Mouse (Mus musculus) midbrain, embryonic 10.5 days (tissue): Measurements from ENCODE around the gene Tmem150b. TPM values are rescaled to one million over a fixed set of nuclear protein-coding genes. Genes with fewer than 3 reads are reported as not detected.

ENCODE experiments used
- polyA plus RNA-seq: library from polyadenylated mRNA; unstranded; fragments of >200 nt; fragmentation: Nextera tagmentation; extraction: Ambion mirVana; gene quantifications from 2 replicates; pipeline ENCODE4 v1.2.1, GENCODE M21; 2016

The Tmem150b gene
- polyA plus RNA-seq, 1 experiment from 2014 or later: 0.10 TPM

Other genes starting within 250 kb of the Tmem150b start
- gene Ppp1r12c, start 223.6 kb downstream of the Tmem150b start, polyA plus RNA-seq: 33.5 and 40.4 TPM in 2 replicates
- gene Tnnt1, start 208.9 kb downstream of the Tmem150b start, polyA plus RNA-seq: 4.7 and 6.0 TPM in 2 replicates
- gene Tnni3, start 201.0 kb downstream of the Tmem150b start, polyA plus RNA-seq: 2.0 and 2.3 TPM in 2 replicates
- 1.8 and 2.2 TPM in 2 replicates for gene Dnaaf3, start 192.8 kb downstream of the Tmem150b start, polyA plus RNA-seq
- 5.0 and 9.8 TPM in 2 replicates for gene Syt5, start 177.7 kb downstream of the Tmem150b start, polyA plus RNA-seq
- gene Ptprh, start 121.2 kb downstream of the Tmem150b start, polyA plus RNA-seq: not detected in 2 replicates
- gene Tmem86b, start 93.8 kb downstream of the Tmem150b start, polyA plus RNA-seq: 1.8 and 2.8 TPM in 2 replicates
- gene Ppp6r1, start 66.2 kb downstream of the Tmem150b start, polyA plus RNA-seq: 9.2 and 9.8 TPM in 2 replicates
- gene Hspbp1, start 40.2 kb downstream of the Tmem150b start, polyA plus RNA-seq: 132 and 142 TPM in 2 replicates
- 1.7 and 2.3 TPM in 2 replicates for gene Brsk1, start 34.6 kb downstream of the Tmem150b start, polyA plus RNA-seq
- gene Kmt5c, start 14.9 kb upstream of the Tmem150b start, polyA plus RNA-seq: 91.6 and 103 TPM in 2 replicates
- 44.1 and 46.7 TPM in 2 replicates for gene Cox6b2, start 27.8 kb upstream of the Tmem150b start, polyA plus RNA-seq
- not detected in 2 replicates for gene Fam71e2, start 46.1 kb upstream of the Tmem150b start, polyA plus RNA-seq
- 0.21 TPM in 1 of 2 replicates, not detected in the other for gene Il11, start 57.6 kb upstream of the Tmem150b start, polyA plus RNA-seq
- not detected in 2 replicates for gene Tmem190, start 57.7 kb upstream of the Tmem150b start, polyA plus RNA-seq
- gene Tmem238, start 64.4 kb upstream of the Tmem150b start, polyA plus RNA-seq: 2.7 and 3.4 TPM in 2 replicates
- 339 and 383 TPM in 2 replicates for gene Rpl28, start 67.6 kb upstream of the Tmem150b start, polyA plus RNA-seq
- gene Ube2s, start 87.3 kb upstream of the Tmem150b start, polyA plus RNA-seq: 357 and 426 TPM in 2 replicates
- 0.28 and 1.1 TPM in 2 replicates for gene Shisa7, start 119.4 kb upstream of the Tmem150b start, polyA plus RNA-seq
- 2.8 and 4.1 TPM in 2 replicates for gene Isoc2b, start 145.0 kb upstream of the Tmem150b start, polyA plus RNA-seq
- 0.64 and 0.70 TPM in 2 replicates for gene Isoc2a, start 151.9 kb upstream of the Tmem150b start, polyA plus RNA-seq
- gene Gm36210, start 181.3 kb upstream of the Tmem150b start, polyA plus RNA-seq: 0.20 TPM in 1 of 2 replicates, not detected in the other
- gene Zfp628, start 190.0 kb upstream of the Tmem150b start, polyA plus RNA-seq: 4.3 and 4.7 TPM in 2 replicates
- gene Nat14, start 196.8 kb upstream of the Tmem150b start, polyA plus RNA-seq: 10.4 and 11.6 TPM in 2 replicates
- gene Ssc5d, start 200.5 kb upstream of the Tmem150b start, polyA plus RNA-seq: 1.6 and 1.9 TPM in 2 replicates
- 0.05 and 0.26 TPM in 2 replicates for gene Sbk2, start 239.2 kb upstream of the Tmem150b start, polyA plus RNA-seq
- not detected in 2 replicates for gene Sbk3, start 245.9 kb upstream of the Tmem150b start, polyA plus RNA-seq